Mouse (Mus musculus): ENCODE results near the gene Gimap1.

Gimap1 gene

GRCm38 (mm10) chr6:48738961-48739779 is at the start of gene Gimap1:
Gene Gimap1, plus strand, starts transcription at chr6:48739054.
- DNase-seq (ENCODE audit: low read depth), result no peak

- no peak for DNase-seq (ENCODE audit: low read depth)
Observed at GRCm38 (mm10) chr6:48689320-48689719, 49.5 kb upstream of the Gimap1 start.

DNA sequence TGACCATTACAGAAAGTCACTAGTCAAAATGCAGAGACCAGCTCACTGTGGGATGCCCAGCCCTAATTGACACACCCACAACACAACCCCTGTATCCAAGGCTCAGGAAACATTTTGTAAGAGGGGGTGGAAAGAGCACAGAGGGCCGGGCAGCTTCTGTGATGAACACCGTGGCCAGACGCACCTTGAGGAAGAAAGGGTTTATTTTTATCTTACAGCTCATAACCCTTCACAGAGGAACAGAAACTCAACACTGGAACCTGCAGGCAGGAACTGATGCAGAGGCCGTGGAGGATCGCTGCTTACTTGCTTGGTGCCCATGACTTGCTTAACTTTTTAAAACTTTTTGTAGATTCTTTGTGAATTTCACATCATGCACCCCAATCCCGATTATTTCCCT is 45.9 kb upstream of the Gimap1 start:
- no peak for DNase-seq (ENCODE audit: low read depth)

DNA sequence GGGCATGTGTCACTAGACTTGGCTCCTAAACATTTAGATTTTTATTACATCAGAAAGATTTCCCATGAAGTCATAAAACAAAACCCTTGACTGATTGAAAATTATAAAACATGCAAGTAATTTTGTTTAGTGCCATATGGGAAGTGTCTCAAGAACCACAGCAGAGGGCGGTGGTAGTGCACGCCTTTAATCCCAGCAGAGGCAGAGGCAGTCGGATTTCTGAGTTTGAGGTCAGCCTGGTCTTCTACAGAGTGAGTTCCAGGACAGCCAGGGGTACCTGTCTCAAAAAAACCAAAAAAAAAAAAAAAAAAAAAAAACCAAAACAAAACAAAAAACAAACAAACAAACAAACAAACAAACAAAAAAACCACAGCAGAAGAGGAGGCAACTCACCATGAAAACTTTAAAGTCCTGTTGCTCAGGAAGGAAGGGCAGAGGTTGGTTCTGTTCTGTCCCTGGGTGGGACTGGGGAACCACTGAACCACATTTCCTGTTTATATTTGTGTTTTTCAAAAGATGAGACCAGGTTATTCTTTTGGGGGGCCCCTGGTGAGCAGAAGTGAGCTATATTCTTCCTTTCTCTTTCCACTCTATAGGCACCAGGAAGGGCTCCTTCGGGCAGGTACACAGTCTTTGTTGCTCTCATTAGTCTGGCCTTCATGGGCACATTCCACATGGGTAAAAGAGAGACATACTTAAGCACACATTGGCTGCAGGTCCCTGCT is 41.9 kb upstream of the Gimap1 start:
- DNase-seq (ENCODE audit: low read depth), result no peak

GRCm38 (mm10) chr6:48697555-48697930 is 41.3 kb upstream of the Gimap1 start:
- no peak for DNase-seq (ENCODE audit: low read depth)

- DNase-seq (ENCODE audit: low read depth), result no peak
Observed at GRCm38 (mm10) chr6:48698066-48698856, 40.6 kb upstream of the Gimap1 start.

GRCm38 (mm10) chr6:48698888-48699287 is 40.0 kb upstream of the Gimap1 start:
- no peak for DNase-seq (ENCODE audit: low read depth)

- DNase-seq (ENCODE audit: low read depth), result no peak
Observed at GRCm38 (mm10) chr6:48700251-48701075, 38.4 kb upstream of the Gimap1 start.

GRCm38 (mm10) chr6:48702146-48702545 is 36.7 kb upstream of the Gimap1 start:
- DNase-seq (ENCODE audit: low read depth), result no peak

DNA sequence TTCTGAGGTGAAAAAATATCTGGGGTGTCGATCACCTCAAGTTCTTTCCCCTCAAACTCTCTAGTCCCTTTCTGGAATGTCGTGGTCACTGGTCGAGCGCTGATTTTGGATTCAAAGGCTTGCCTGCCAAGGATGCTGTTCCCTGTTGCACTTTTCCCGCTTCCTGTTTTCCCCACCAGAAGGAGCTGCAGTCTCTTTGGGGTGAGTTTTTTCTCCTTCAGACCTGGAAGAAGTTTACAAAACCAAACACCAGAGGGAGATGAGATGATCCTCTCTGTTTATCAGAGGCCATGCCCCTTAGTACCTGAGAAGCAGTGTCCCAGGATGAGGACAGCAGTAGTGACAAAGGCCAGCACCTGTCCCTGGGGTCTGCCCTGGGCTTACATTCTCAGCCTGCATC is 36.3 kb upstream of the Gimap1 start:
- no peak for DNase-seq (ENCODE audit: low read depth)

DNA sequence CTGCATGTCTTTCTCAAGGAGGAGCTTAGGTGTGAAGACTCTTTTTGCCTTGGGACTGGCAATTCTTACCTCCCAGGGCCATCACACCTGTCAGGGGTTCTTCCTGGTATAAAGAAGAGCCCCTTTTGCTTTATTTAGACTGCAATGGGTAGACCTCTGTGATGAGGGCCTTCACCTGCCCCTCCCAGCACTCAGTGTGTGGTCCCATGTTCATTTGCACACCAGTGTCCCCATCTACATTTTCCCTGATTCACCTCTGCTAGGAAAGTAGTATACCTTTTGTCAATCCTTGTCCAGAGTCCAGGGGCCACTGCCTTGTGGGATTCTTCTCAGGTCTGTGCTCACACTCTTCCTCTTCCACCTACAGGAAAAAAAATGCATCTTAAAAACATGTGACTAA is 34.7 kb upstream of the Gimap1 start:
- no peak for DNase-seq (ENCODE audit: low read depth)

GRCm38 (mm10) chr6:48706130-48706529 is 32.7 kb upstream of the Gimap1 start:
- no peak for DNase-seq (ENCODE audit: low read depth)

- no peak for DNase-seq (ENCODE audit: low read depth)
Observed at GRCm38 (mm10) chr6:48718455-48718854, 20.4 kb upstream of the Gimap1 start, which contains the start of the genes Gm28053 and Gimap7. Gene Gm28053, plus strand, starts transcription at chr6:48718607. Gene Gimap7, plus strand, starts transcription at chr6:48718621.

GRCm38 (mm10) chr6:48720326-48720725 is 18.5 kb upstream of the Gimap1 start:
- DNase-seq (ENCODE audit: low read depth), result no peak

DNA sequence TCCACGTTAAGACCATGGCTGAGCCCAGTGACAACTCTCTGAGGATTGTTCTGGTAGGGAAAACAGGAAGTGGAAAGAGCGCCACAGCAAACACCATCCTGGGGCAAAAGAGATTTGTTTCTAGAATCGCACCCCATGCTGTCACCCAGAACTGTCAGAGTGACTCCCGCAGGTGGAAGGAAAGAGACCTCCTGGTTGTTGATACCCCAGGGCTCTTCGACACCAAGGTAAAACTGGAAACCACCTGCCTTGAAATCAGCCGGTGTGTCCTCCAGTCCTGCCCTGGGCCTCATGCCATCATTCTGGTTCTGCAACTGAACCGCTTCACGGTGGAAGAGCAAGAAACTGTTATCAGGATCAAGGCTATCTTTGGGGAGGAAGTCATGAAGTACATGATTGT is 15.4 kb upstream of the Gimap1 start:
- no peak for DNase-seq (ENCODE audit: low read depth)

DNA sequence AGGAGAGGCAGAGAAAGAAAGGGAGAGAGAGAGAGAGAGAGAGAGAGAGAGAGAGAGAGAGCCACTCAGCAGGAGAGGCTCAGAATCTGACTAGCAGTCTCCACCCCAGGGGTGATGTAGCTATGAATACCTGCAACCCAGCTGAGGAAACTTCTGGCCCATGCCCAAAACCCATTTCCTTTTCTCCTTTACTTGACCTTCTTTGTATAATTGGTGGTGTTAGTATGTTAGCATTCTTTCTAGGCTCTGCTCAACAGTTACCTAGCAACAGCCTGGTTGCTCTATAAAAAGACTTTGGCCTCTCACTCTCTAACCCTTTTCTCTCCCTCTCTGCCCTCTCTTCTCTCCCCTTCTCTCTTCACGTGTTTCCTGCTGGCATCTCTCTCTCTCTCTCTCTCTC is 13.4 kb upstream of the Gimap1 start:
- no peak for DNase-seq (ENCODE audit: low read depth)

GRCm38 (mm10) chr6:48727761-48728160 is 11.1 kb upstream of the Gimap1 start:
- no peak for DNase-seq (ENCODE audit: low read depth)

- DNase-seq (ENCODE audit: low read depth), result no peak
Observed at GRCm38 (mm10) chr6:48732864-48733304, 6.0 kb upstream of the Gimap1 start.

DNA sequence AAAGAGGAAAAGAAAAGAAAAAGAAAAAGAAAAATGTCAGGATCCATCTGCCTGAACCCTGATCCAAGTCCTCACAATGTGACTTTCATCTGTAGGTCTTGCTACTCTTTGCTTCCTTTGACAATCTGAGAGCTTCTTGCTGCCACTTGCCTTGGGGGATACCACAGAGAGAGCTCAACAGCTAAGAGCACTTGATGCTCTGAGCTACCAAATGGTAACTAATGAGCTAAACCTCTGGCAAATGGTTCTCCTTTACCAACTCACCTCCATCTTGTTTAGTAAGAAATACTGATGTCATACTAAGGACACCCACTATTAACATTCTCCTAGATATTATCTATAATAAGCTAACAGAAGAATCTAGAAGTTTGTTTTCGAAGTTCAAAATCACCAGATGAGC is 5.2 kb upstream of the Gimap1 start:
- DNase-seq (ENCODE audit: low read depth), result no peak

DNA sequence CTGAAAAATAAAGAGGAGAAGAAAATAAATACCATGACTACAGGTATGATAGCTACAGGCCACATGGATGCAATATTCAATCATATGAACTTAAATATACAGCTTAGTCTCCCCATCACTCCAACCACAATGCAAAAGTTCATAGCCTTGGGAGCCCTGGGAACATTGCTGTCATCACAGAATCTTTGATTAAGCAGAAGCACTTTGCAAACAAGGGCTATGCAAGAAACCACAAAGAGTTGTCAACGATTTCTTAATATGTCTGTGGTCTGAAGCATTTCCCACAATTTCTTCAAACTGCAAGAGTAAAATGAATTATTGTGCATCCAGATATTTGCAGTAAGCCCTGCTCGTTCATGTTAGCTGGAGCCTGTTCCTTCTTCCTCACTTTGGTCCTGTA is 1.8 kb upstream of the Gimap1 start:
- no peak for DNase-seq (ENCODE audit: low read depth)

DNA sequence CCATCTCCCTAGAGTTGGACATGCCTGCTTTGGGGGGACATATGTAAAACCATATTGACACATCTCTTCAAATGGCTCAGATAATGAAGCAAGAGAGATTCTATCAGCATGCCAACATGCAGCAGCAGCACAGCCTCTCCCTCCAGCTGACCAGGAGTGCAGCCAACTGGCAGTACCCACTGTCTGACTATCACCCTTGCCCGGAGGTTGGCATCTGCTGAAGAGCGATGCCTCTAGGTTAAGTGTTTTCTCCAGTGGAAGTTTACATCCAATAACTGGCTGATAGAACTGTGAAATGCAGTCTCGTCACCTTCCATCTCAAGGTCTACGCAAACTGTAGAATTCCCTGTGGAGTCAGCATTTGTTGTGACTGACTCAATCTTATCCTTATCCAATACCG is 1.2 kb upstream of the Gimap1 start:
- DNase-seq (ENCODE audit: low read depth), result no peak

DNA sequence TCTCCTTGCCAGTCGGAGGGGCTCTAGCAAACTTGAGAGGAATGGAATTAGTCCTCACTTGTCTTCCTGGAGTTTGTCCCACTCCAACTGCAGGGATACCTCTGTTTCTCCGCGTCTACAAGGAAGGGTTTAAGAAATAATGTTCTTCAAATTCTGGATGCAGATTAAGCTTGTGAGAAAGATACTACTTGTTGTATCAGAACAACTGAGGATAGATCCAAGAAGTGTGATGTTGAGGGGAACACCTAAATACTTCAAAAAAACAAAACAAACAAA is 864 bp downstream of the Gimap1 start:
- DNase-seq (ENCODE audit: low read depth), result no peak
